Mouse (Mus musculus): Measurements from ENCODE around the gene Pbld1. TPM values are rescaled to one million over a fixed set of nuclear protein-coding genes. Genes with fewer than 3 reads are reported as not detected.

Gene Pbld1
- polyA plus RNA-seq, 1 experiment from 2014 or later = 0.58 TPM

- Histone ChIP-seq H3K9me3 (ENCODE audit: control insufficient read depth, low read length) (no peaks in the 10 kb centered on the region), H3K4me2 (ENCODE audit: low read length) (no peak overlapping the region), H3K27me3 (ENCODE audit: control insufficient read depth, insufficient read depth, low read length) (no peaks in the 10 kb centered on the region), H3K27ac (replicated peaks; ENCODE audit: low read depth, low read length) (no peak overlapping the region), H3K36me3 (ENCODE audit: control insufficient read depth, insufficient read depth, low read length) (no peaks in the 10 kb centered on the region), H3K4me3 (replicated peaks; ENCODE audit: low read depth, low read length) (no peak overlapping the region), H3K9ac (replicated peaks; ENCODE audit: low read length) (no peak overlapping the region), H3K4me1 (ENCODE audit: control insufficient read depth, insufficient read depth, low read length) (peaks cover 7% of the 10 kb centered on the region)
- DNase-seq (no peak), ATAC-seq (ENCODE audit: low FRiP score, low TSS enrichment) (no peak)
- 83% methylated on average over 3 of the region's 3 CpGs for WGBS
These were observed 27.7 kb upstream of the Pbld1 start for GRCm38 (mm10) chr10:63032267-63032666.

- H3K36me3 ChIP-seq (ENCODE audit: control insufficient read depth, insufficient read depth, low read length) = no peaks in the 10 kb centered on the region
- WGBS = 71% methylated on average over 3 of the region's 3 CpGs
- H3K9me3 ChIP-seq (ENCODE audit: control insufficient read depth, low read length) = no peaks in the 10 kb centered on the region
- no peak overlapping the region for H3K27ac ChIP-seq (replicated peaks; ENCODE audit: low read depth, low read length)
- H3K4me2 ChIP-seq (ENCODE audit: low read length) = no peak overlapping the region
- no peak overlapping the region for H3K9ac ChIP-seq (replicated peaks; ENCODE audit: low read length)
- no peaks in the 10 kb centered on the region for H3K27me3 ChIP-seq (ENCODE audit: control insufficient read depth, insufficient read depth, low read length)
- DNase-seq = no peak
- ATAC-seq (ENCODE audit: low FRiP score, low TSS enrichment) = no peak
- peaks cover 4% of the 10 kb centered on the region; the same call in 1 of the 2 replicates for H3K4me1 ChIP-seq (ENCODE audit: control insufficient read depth, insufficient read depth, low read length)
- H3K4me3 ChIP-seq (replicated peaks; ENCODE audit: low read depth, low read length) = no peak overlapping the region
These were observed 27.0 kb upstream of the Pbld1 start for GRCm38 (mm10) chr10:63032956-63033355.

- Histone ChIP-seq H3K4me1 (ENCODE audit: control insufficient read depth, insufficient read depth, low read length) (no peaks in the 10 kb centered on the region), H3K4me2 (ENCODE audit: low read length) (no peak overlapping the region), H3K27me3 (ENCODE audit: control insufficient read depth, insufficient read depth, low read length) (no peaks in the 10 kb centered on the region), H3K27ac (replicated peaks; ENCODE audit: low read depth, low read length) (no peak overlapping the region), H3K36me3 (ENCODE audit: control insufficient read depth, insufficient read depth, low read length) (no peaks in the 10 kb centered on the region), H3K9ac (replicated peaks; ENCODE audit: low read length) (no peak overlapping the region), H3K9me3 (ENCODE audit: control insufficient read depth, low read length) (no peaks in the 10 kb centered on the region), H3K4me3 (replicated peaks; ENCODE audit: low read depth, low read length) (no peak overlapping the region)
- 83% methylated on average over 14 of the region's 14 CpGs for WGBS
- DNase-seq (no peak), ATAC-seq (ENCODE audit: low FRiP score, low TSS enrichment) (no peak)
These were observed 21.2 kb upstream of the Pbld1 start for GRCm38 (mm10) chr10:63038571-63039320.

- no peaks in the 10 kb centered on the region for H3K27me3 ChIP-seq (ENCODE audit: control insufficient read depth, insufficient read depth, low read length)
- ATAC-seq (ENCODE audit: low FRiP score, low TSS enrichment) = no peak
- no peaks in the 10 kb centered on the region for H3K36me3 ChIP-seq (ENCODE audit: control insufficient read depth, insufficient read depth, low read length)
- no peak overlapping the region for H3K4me3 ChIP-seq (replicated peaks; ENCODE audit: low read depth, low read length)
- no peaks in the 10 kb centered on the region for H3K9me3 ChIP-seq (ENCODE audit: control insufficient read depth, low read length)
- H3K9ac ChIP-seq (replicated peaks; ENCODE audit: low read length) = no peak overlapping the region
- no peaks in the 10 kb centered on the region for H3K4me1 ChIP-seq (ENCODE audit: control insufficient read depth, insufficient read depth, low read length)
- H3K4me2 ChIP-seq (ENCODE audit: low read length) = no peak overlapping the region
- 69% methylated on average over 5 of the region's 5 CpGs for WGBS
- H3K27ac ChIP-seq (replicated peaks; ENCODE audit: low read depth, low read length) = 0 out of 2 replicates have a peak overlapping the region, but pooled peaks have one; percentile 5
- no peak for DNase-seq
These were observed 19.9 kb upstream of the Pbld1 start for GRCm38 (mm10) chr10:63039867-63040628.

GRCm38 (mm10) chr10:63043154-63043553 is 16.8 kb upstream of the Pbld1 start:
- peak; percentile 57 for DNase-seq
- ATAC-seq (ENCODE audit: low FRiP score, low TSS enrichment) = no peak
- WGBS = 70% methylated on average over 3 of the region's 3 CpGs

GRCm38 (mm10) chr10:63047751-63048150 is 12.2 kb upstream of the Pbld1 start:
- whole genome bisulfite sequencing = 90% methylated on average over 8 of the region's 8 CpGs
- H3K36me3 ChIP-seq (ENCODE audit: control insufficient read depth, insufficient read depth, low read length) = no peaks in the 10 kb centered on the region

More at GRCm38 (mm10) chr10:63043154-63043553, 16.8 kb upstream of the Pbld1 start:
- Histone ChIP-seq H3K27ac (replicated peaks; ENCODE audit: low read depth, low read length) (no peak overlapping the region), H3K4me2 (ENCODE audit: low read length) (no peak overlapping the region), H3K36me3 (ENCODE audit: control insufficient read depth, insufficient read depth, low read length) (no peaks in the 10 kb centered on the region), H3K4me3 (replicated peaks; ENCODE audit: low read depth, low read length) (no peak overlapping the region), H3K9ac (replicated peaks; ENCODE audit: low read length) (no peak overlapping the region), H3K27me3 (ENCODE audit: control insufficient read depth, insufficient read depth, low read length) (no peaks in the 10 kb centered on the region), H3K4me1 (ENCODE audit: control insufficient read depth, insufficient read depth, low read length) (no peaks in the 10 kb centered on the region), H3K9me3 (ENCODE audit: control insufficient read depth, low read length) (no peaks in the 10 kb centered on the region)

GRCm38 (mm10) chr10:63049106-63049505 is 10.9 kb upstream of the Pbld1 start:
- Histone ChIP-seq H3K9me3 (ENCODE audit: control insufficient read depth, low read length) (no peaks in the 10 kb centered on the region), H3K4me1 (ENCODE audit: control insufficient read depth, insufficient read depth, low read length) (no peaks in the 10 kb centered on the region), H3K36me3 (ENCODE audit: control insufficient read depth, insufficient read depth, low read length) (no peaks in the 10 kb centered on the region), H3K4me2 (ENCODE audit: low read length) (no peak overlapping the region), H3K4me3 (replicated peaks; ENCODE audit: low read depth, low read length) (no peak overlapping the region), H3K27ac (replicated peaks; ENCODE audit: low read depth, low read length) (no peak overlapping the region), H3K9ac (replicated peaks; ENCODE audit: low read length) (no peak overlapping the region), H3K27me3 (ENCODE audit: control insufficient read depth, insufficient read depth, low read length) (no peaks in the 10 kb centered on the region)
- 62% methylated on average over 2 of the region's 2 CpGs for WGBS
- DNase-seq = no peak
- no peak for ATAC-seq (ENCODE audit: low FRiP score, low TSS enrichment)

More at GRCm38 (mm10) chr10:63047751-63048150, 12.2 kb upstream of the Pbld1 start:
- Histone ChIP-seq H3K4me1 (ENCODE audit: control insufficient read depth, insufficient read depth, low read length) (no peaks in the 10 kb centered on the region), H3K9me3 (ENCODE audit: control insufficient read depth, low read length) (no peaks in the 10 kb centered on the region), H3K9ac (replicated peaks; ENCODE audit: low read length) (no peak overlapping the region), H3K27me3 (ENCODE audit: control insufficient read depth, insufficient read depth, low read length) (no peaks in the 10 kb centered on the region), H3K4me2 (ENCODE audit: low read length) (no peak overlapping the region), H3K27ac (replicated peaks; ENCODE audit: low read depth, low read length) (no peak overlapping the region), H3K4me3 (replicated peaks; ENCODE audit: low read depth, low read length) (no peak overlapping the region)
- ATAC-seq (ENCODE audit: low FRiP score, low TSS enrichment) (no peak), DNase-seq (no peak)

- Histone ChIP-seq H3K4me1 (ENCODE audit: control insufficient read depth, insufficient read depth, low read length) (no peaks in the 10 kb centered on the region), H3K27me3 (ENCODE audit: control insufficient read depth, insufficient read depth, low read length) (no peaks in the 10 kb centered on the region), H3K4me2 (ENCODE audit: low read length) (no peak overlapping the region), H3K9me3 (ENCODE audit: control insufficient read depth, low read length) (no peaks in the 10 kb centered on the region), H3K9ac (replicated peaks; ENCODE audit: low read length) (no peak overlapping the region), H3K27ac (replicated peaks; ENCODE audit: low read depth, low read length) (no peak overlapping the region), H3K4me3 (replicated peaks; ENCODE audit: low read depth, low read length) (no peak overlapping the region), H3K36me3 (ENCODE audit: control insufficient read depth, insufficient read depth, low read length) (no peaks in the 10 kb centered on the region)
- ATAC-seq (ENCODE audit: low FRiP score, low TSS enrichment) = no peak
- WGBS = 63% methylated on average over 7 of the region's 7 CpGs
- no peak for DNase-seq
These were observed 8.7 kb upstream of the Pbld1 start for GRCm38 (mm10) chr10:63051267-63051666.
